In genomic region chr12:80807451-80808085, GRCm38 (mm10) we compare ENCODE assay signal across 15 mouse cellular contexts. TPM values are rescaled to one million over a fixed set of nuclear protein-coding genes. Genes with fewer than 3 reads are reported as not detected.
DNase-seq lines count a peak whose midpoint lies in the region; ATAC-seq and TF ChIP-seq lines count a peak whose summit lies in the region.
"Had no signal": no experiment of that assay in that cellular context is flagged by ENCODE, and none has a peak within 500 bp of the region (broad histone marks: within the 10 kb centered on the region; RNA-seq: fewer than 3 reads in every experiment).

No protein-coding gene starts in this region.

- no peak for TF ChIP-seq CTCF in kidney, adult 2 months (conservative IDR thresholded peaks at IDR 0.05; ENCODE audit: insufficient read depth, insufficient read length, low read depth, low read length)

- no peak overlapping the region for H3K27ac ChIP-seq in embryonic facial prominence, embryonic 14.5 days (replicated peaks; ENCODE audit: low read depth, low read length)
- H3K27ac ChIP-seq in embryonic facial prominence, embryonic 10.5 days (replicated peaks), result no peak overlapping the region
- 0 out of 2 replicates have a peak overlapping the region, but pooled peaks have one; percentile 30 for H3K27ac ChIP-seq in kidney, adult 2 months (ENCODE audit: insufficient read depth, low read depth, low read length)
- no peak overlapping the region for H3K27ac ChIP-seq in neural tube, embryonic 12.5 days
- H3K27ac ChIP-seq: liver, embryonic 12.5 days had no signal

- DNase-seq in embryonic facial prominence, embryonic 14.5 days (ENCODE audit: low spot score), result no peak
- no peak for DNase-seq in embryonic facial prominence, embryonic 10.5 days (ENCODE audit: low spot score)
- no peak for DNase-seq in kidney, adult 2 months
- DNase-seq in kidney, adult 9 months, result no peak
- DNase-seq in embryo, embryonic 10.5 days (ENCODE audit: low spot score), result peak; percentile 61
- no peak for DNase-seq in left cerebral cortex, adult 18-20 months (ENCODE audit: low spot score in 2 of 2)
- DNase-seq in thymus, postnatal 25 days, result no peak
- DNase-seq: adrenal gland, postnatal 25 days; kidney, adult 8-10 months; lung, postnatal 10 days; spleen, adult 18-20 months had no signal

- ATAC-seq in embryonic facial prominence, embryonic 14.5 days (ENCODE audit: low read depth), result 0 out of 2 replicates have a peak, but pooled peaks have one; percentile 18
- peak; percentile 68; the same call in 1 of the 2 replicates for ATAC-seq in neural tube, embryonic 12.5 days (ENCODE audit: low FRiP score, low read depth)
- ATAC-seq: liver, embryonic 12.5 days had no signal

- H3K36me3 ChIP-seq in embryonic facial prominence, embryonic 14.5 days (ENCODE audit: control insufficient read depth, insufficient read depth, low read length), result no peaks in the 10 kb centered on the region
- H3K36me3 ChIP-seq in embryonic facial prominence, embryonic 10.5 days (replicated peaks), result no peaks in the 10 kb centered on the region
- H3K36me3 ChIP-seq in kidney, adult 2 months (ENCODE audit: control insufficient read depth, insufficient read depth, low read length), result no peaks in the 10 kb centered on the region
- no peaks in the 10 kb centered on the region for H3K36me3 ChIP-seq in neural tube, embryonic 12.5 days
- H3K36me3 ChIP-seq: liver, embryonic 12.5 days had no signal

- no peak overlapping the region for H3K4me3 ChIP-seq in embryonic facial prominence, embryonic 14.5 days (ENCODE audit: low read depth, low read length)
- H3K4me3 ChIP-seq in embryonic facial prominence, embryonic 10.5 days, result no peak overlapping the region
- H3K4me3 ChIP-seq in kidney, adult 2 months (ENCODE audit: insufficient read depth, low read depth, low read length), result no peak overlapping the region
- H3K4me3 ChIP-seq in neural tube, embryonic 12.5 days, result no peak overlapping the region
- H3K4me3 ChIP-seq: liver, embryonic 12.5 days had no signal

- peaks cover 10% of the 10 kb centered on the region for H3K4me1 ChIP-seq in embryonic facial prominence, embryonic 14.5 days (ENCODE audit: control insufficient read depth, insufficient read depth, low read length)
- peaks cover 30% of the 10 kb centered on the region for H3K4me1 ChIP-seq in embryonic facial prominence, embryonic 10.5 days
- peaks cover 54% of the 10 kb centered on the region for H3K4me1 ChIP-seq in kidney, adult 2 months (ENCODE audit: control insufficient read depth, insufficient read depth, low read length)
- H3K4me1 ChIP-seq in neural tube, embryonic 12.5 days, result peaks cover 27% of the 10 kb centered on the region

- H3K4me2 ChIP-seq in embryonic facial prominence, embryonic 14.5 days (ENCODE audit: low read depth, low read length), result no peak overlapping the region
- H3K4me2 ChIP-seq in neural tube, embryonic 12.5 days (replicated peaks), result no peak overlapping the region; the same call in 1 of the 2 replicates
- H3K4me2 ChIP-seq: liver, embryonic 12.5 days had no signal

- no peak overlapping the region for H3K9ac ChIP-seq in embryonic facial prominence, embryonic 14.5 days (ENCODE audit: low read depth, low read length)
- H3K9ac ChIP-seq in neural tube, embryonic 12.5 days, result no peak overlapping the region
- H3K9ac ChIP-seq: liver, embryonic 12.5 days had no signal

- 39% methylated on average over 2 of the region's 2 CpGs for WGBS in embryonic facial prominence, embryonic 14.5 days
- WGBS in embryonic facial prominence, embryonic 10.5 days, result 30% methylated on average over 2 of the region's 2 CpGs
- 61% methylated on average over 2 of the region's 2 CpGs for WGBS in kidney, adult 2 months
- WGBS in neural tube, embryonic 12.5 days, result 4% methylated on average over 2 of the region's 2 CpGs

- H3K27me3 ChIP-seq in embryonic facial prominence, embryonic 14.5 days (replicated peaks; ENCODE audit: control insufficient read depth, insufficient read depth, low read length), result no peaks in the 10 kb centered on the region
- H3K27me3 ChIP-seq in embryonic facial prominence, embryonic 10.5 days (replicated peaks; ENCODE audit: low read depth, poor library complexity, severe bottlenecking), result no peaks in the 10 kb centered on the region
- H3K27me3 ChIP-seq in kidney, adult 2 months (replicated peaks; ENCODE audit: control insufficient read depth, insufficient read depth, low read length), result no peaks in the 10 kb centered on the region
- H3K27me3 ChIP-seq in neural tube, embryonic 12.5 days (replicated peaks), result no peaks in the 10 kb centered on the region
- H3K27me3 ChIP-seq: liver, embryonic 12.5 days had no signal

- H3K9me3 ChIP-seq in embryonic facial prominence, embryonic 14.5 days (ENCODE audit: control insufficient read depth, low read length), result no peaks in the 10 kb centered on the region
- H3K9me3 ChIP-seq in embryonic facial prominence, embryonic 10.5 days, result no peaks in the 10 kb centered on the region
- H3K9me3 ChIP-seq in neural tube, embryonic 12.5 days, result no peaks in the 10 kb centered on the region
- H3K9me3 ChIP-seq: liver, embryonic 12.5 days had no signal

- no peak for TF ChIP-seq POLR2A in kidney, adult 2 months (IDR thresholded peaks at IDR 0.05; ENCODE audit: low read depth, low read length)

RNA-seq across cellular contexts. Expression of gene Susd6, which starts 17.3 kb away (rescaled TPM):
- 20.6 and 21.0 TPM in 2 replicates for polyA plus RNA-seq in embryonic facial prominence, embryonic 14.5 days (2014; fragmentation: Nextera tagmentation; extraction: Ambion mirVana)
- 13.6 and 13.8 TPM in 2 replicates for polyA plus RNA-seq in embryonic facial prominence, embryonic 10.5 days (2016; fragmentation: Nextera tagmentation; extraction: Ambion mirVana)
- 65.5 and 80.0 TPM in 2 replicates for polyA plus RNA-seq in kidney, adult 2 months (2012; rRNA removed)
- 18.6 and 19.5 TPM in 2 replicates for polyA plus RNA-seq in neural tube, embryonic 12.5 days (2016; fragmentation: Nextera tagmentation; extraction: Ambion mirVana)
- total RNA-seq in left cerebral cortex, adult 18-20 months (2021), result 10 to 100 TPM; 34.8 to 35.7 TPM

RNA-seq across cellular contexts. Expression of gene Ccdc177, which starts 47.1 kb away (rescaled TPM):
- 0.14 and 0.24 TPM in 2 replicates for polyA plus RNA-seq in embryonic facial prominence, embryonic 14.5 days (2014; fragmentation: Nextera tagmentation; extraction: Ambion mirVana)
- 0.52 and 0.59 TPM in 2 replicates for polyA plus RNA-seq in embryonic facial prominence, embryonic 10.5 days (2016; fragmentation: Nextera tagmentation; extraction: Ambion mirVana)
- not detected in 2 replicates for polyA plus RNA-seq in kidney, adult 2 months (2012; rRNA removed)
- 4.2 and 4.7 TPM in 2 replicates for polyA plus RNA-seq in neural tube, embryonic 12.5 days (2016; fragmentation: Nextera tagmentation; extraction: Ambion mirVana)
- total RNA-seq in left cerebral cortex, adult 18-20 months (2021), result 10 to 100 TPM; 11.4 to 12.2 TPM
- total RNA-seq: gastrocnemius, adult 8-10 months had no signal
- polyA plus RNA-seq: heart, embryonic 14.5 days; liver, embryonic 12.5 days had no signal
